Mouse (Mus musculus) midbrain, embryonic 11.5 days (tissue): ENCODE measurements at regions not wholly inside any gene's neighbourhood (a gene's known extent, or its start where the extent isn't known, plus 50 kb on each side); places are given as distances from the start of the nearest gene placed in this dataset.
"Not testable (repeated sequence)": the region's sequence is repeated elsewhere in the genome, so short reads cannot be mapped to it uniquely, and the experiment has no call there.

Source experiments
- ATAC-seq: fragments of 200-750 bp; cut with Nextera tagmentation; 2 replicates; pipeline ENCODE4 v1.8.0; 2017; ENCODE audit warnings: moderate TSS enrichment, moderate library complexity; ENCODE audit not compliant: low FRiP score
- DNase-seq: peaks from one replicate; pipeline ENCODE4 v3.0.0; 2015; ENCODE audit warnings: low spot score; ENCODE audit errors: missing footprints
- H3K27ac ChIP-seq: fragments of 300-500 bp; sonication (generic); 2 replicates; pipeline ENCODE4 v1.5.1; 2014; ENCODE audit warnings: low read depth, low read length
- H3K27me3 ChIP-seq: fragments of 300-500 bp; sonication (generic); 2 replicates; pipeline ENCODE4 v1.6.1; 2014; ENCODE audit warnings: mild to moderate bottlenecking, low read length, moderate library complexity, mixed read lengths; ENCODE audit not compliant: control insufficient read depth, insufficient read depth
- H3K36me3 ChIP-seq: fragments of 300-500 bp; sonication (generic); 2 replicates; pipeline ENCODE4 v1.6.1; 2014; ENCODE audit warnings: mild to moderate bottlenecking, low read length, moderate library complexity, mixed read lengths; ENCODE audit not compliant: control insufficient read depth, insufficient read depth
- H3K4me1 ChIP-seq: fragments of 300-500 bp; sonication (generic); 2 replicates; pipeline ENCODE4 v1.6.1; 2014; ENCODE audit warnings: low read length; ENCODE audit not compliant: control insufficient read depth, insufficient read depth
- H3K4me2 ChIP-seq: fragments of 300-500 bp; sonication (generic); 2 replicates; pipeline ENCODE4 v1.6.1; 2014; ENCODE audit warnings: mild to moderate bottlenecking, moderate library complexity
- H3K4me3 ChIP-seq: fragments of 300-500 bp; sonication (generic); 2 replicates; pipeline ENCODE4 v1.5.1; 2014; ENCODE audit warnings: low read depth, low read length
- H3K9ac ChIP-seq: fragments of 300-500 bp; sonication (generic); 2 replicates; pipeline ENCODE4 v1.6.1; 2014; ENCODE audit warnings: low read length
- H3K9me3 ChIP-seq: fragments of 300-500 bp; sonication (generic); 2 replicates; pipeline ENCODE4 v1.6.1; 2016; ENCODE audit warnings: low read length; ENCODE audit not compliant: control insufficient read depth
- WGBS: fragments of 180-500 bp; shearing (Covaris S2); extraction: QIAGEN DNeasy Blood & Tissue Kit; methylation state at CpG from one replicate; pipeline ENCODE4 v1.1.7; 2014; 5-methylcytosine and 5-hydroxymethylcytosine counted together

DNA sequence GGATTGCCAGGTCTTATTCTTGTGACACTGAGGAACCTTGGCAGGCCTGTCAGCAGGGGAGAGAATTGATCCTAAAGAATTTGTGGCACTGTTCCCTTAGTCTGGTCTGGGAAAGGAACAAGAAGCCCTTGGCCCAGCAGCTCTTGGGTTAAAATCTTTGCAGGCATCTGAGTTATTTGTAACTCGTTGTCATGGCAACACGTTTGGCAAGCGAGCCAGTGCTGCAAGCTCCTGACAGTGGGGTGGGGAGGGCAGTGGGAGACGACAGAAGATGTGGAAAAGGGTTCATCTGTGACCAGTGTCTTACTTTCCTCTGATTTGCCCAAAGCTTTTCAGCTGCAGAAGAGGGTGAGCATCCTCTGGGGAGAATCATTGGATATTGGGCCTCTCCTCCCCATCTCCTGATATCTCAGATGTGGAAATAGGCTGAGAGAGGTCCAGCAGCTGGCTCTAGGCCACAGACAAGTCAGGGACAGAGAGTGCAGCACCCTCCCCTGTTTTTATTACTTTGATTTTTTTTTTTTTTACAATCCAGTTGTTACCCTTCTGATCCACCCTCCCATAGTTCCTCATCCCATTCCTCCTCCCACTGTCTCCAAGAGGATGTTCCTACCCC is 92.4 kb upstream of the Huwe1 start:
- H3K4me2 ChIP-seq, H3K27ac ChIP-seq, DNase-seq, H3K4me3 ChIP-seq, H3K9ac ChIP-seq, H3K9me3 ChIP-seq, H3K4me1 ChIP-seq, H3K27me3 ChIP-seq, H3K36me3 ChIP-seq: not testable (repeated sequence)
- WGBS = 17% methylated on average over 4 of the region's 4 CpGs
- ATAC-seq = 0 out of 2 replicates have a peak, but pooled peaks have one; percentile 58
